Mouse (Mus musculus): Measurements from ENCODE around the gene Nynrin.

Gene Nynrin

GRCm38 (mm10) chr14:55840853-55841366, 12.9 kb upstream of the Nynrin start:
- DNase-seq (ENCODE audit: low read depth) = no peak

- DNase-seq (ENCODE audit: low read depth) = peak; percentile 35
Measured at GRCm38 (mm10) chr14:55842794-55843193, 11.0 kb upstream of the Nynrin start.

- DNase-seq (ENCODE audit: low read depth) = no peak
Measured at GRCm38 (mm10) chr14:55845506-55846294, 8.1 kb upstream of the Nynrin start.

- DNase-seq (ENCODE audit: low read depth) = no peak
Measured at GRCm38 (mm10) chr14:55850885-55851284, 2.9 kb upstream of the Nynrin start.

GRCm38 (mm10) chr14:55852646-55853551, 911 bp upstream of the Nynrin start:
- no peak for DNase-seq (ENCODE audit: low read depth)

GRCm38 (mm10) chr14:55854406-55855100, 743 bp downstream of the Nynrin start:
- no peak for DNase-seq (ENCODE audit: low read depth)

GRCm38 (mm10) chr14:55855101-55855561, 1.3 kb downstream of the Nynrin start:
- DNase-seq (ENCODE audit: low read depth) = no peak

- no peak for DNase-seq (ENCODE audit: low read depth)
Measured at GRCm38 (mm10) chr14:55857588-55857987, 3.8 kb downstream of the Nynrin start.

GRCm38 (mm10) chr14:55862186-55862585, 8.4 kb downstream of the Nynrin start:
- no peak for DNase-seq (ENCODE audit: low read depth)

GRCm38 (mm10) chr14:55862970-55863369, 9.2 kb downstream of the Nynrin start:
- no peak for DNase-seq (ENCODE audit: low read depth)

GRCm38 (mm10) chr14:55863773-55864172, 10.0 kb downstream of the Nynrin start:
- peak; percentile 82 for DNase-seq (ENCODE audit: low read depth)

- peak; percentile 70 for DNase-seq (ENCODE audit: low read depth)
Measured at GRCm38 (mm10) chr14:55866962-55867361, 13.2 kb downstream of the Nynrin start.

- no peak for DNase-seq (ENCODE audit: low read depth)
Measured at GRCm38 (mm10) chr14:55868230-55869026, 14.6 kb downstream of the Nynrin start.

GRCm38 (mm10) chr14:55869538-55869937, 15.7 kb downstream of the Nynrin start:
- no peak for DNase-seq (ENCODE audit: low read depth)

GRCm38 (mm10) chr14:55872039-55872438, 18.2 kb downstream of the Nynrin start:
- DNase-seq (ENCODE audit: low read depth) = no peak

GRCm38 (mm10) chr14:55872551-55872950, 18.7 kb downstream of the Nynrin start:
- DNase-seq (ENCODE audit: low read depth) = no peak

GRCm38 (mm10) chr14:55873242-55873713, 19.5 kb downstream of the Nynrin start:
- DNase-seq (ENCODE audit: low read depth) = no peak

- DNase-seq (ENCODE audit: low read depth) = peak; percentile 84
Measured at GRCm38 (mm10) chr14:55873714-55874683, 20.2 kb downstream of the Nynrin start.

- no peak for DNase-seq (ENCODE audit: low read depth)
Measured at GRCm38 (mm10) chr14:55877469-55878315, 23.9 kb downstream of the Nynrin start.

All from induced T-regulatory cell, adult 2 months (primary cell).